Mouse (Mus musculus) C2C12 (cell line): Measurements from ENCODE around the gene Nxnl2. TPM values are rescaled to one million over a fixed set of nuclear protein-coding genes. Genes with fewer than 3 reads are reported as not detected.

Experiments used
- H3K27me3 ChIP-seq: one replicate; pipeline ENCODE4 v1.6.1; 2011; ENCODE audit not compliant: control insufficient read depth, insufficient read depth, insufficient read length
- H3K36me3 ChIP-seq: one replicate; pipeline ENCODE4 v1.6.1; 2011; ENCODE audit not compliant: control insufficient read depth, insufficient read depth
- H3K4me3 ChIP-seq: one replicate; pipeline ENCODE4 v1.5.1; 2011; ENCODE audit warnings: mild to moderate bottlenecking, control low read depth; ENCODE audit not compliant: poor library complexity, insufficient read depth, severe bottlenecking
- H3K79me2 ChIP-seq: one replicate; pipeline ENCODE4 v1.6.1; 2011; ENCODE audit not compliant: control insufficient read depth, insufficient read depth
- H3K79me3 ChIP-seq: one replicate; pipeline ENCODE4 v1.6.1; 2011; ENCODE audit warnings: low read depth, control low read depth
- H3ac ChIP-seq: one replicate; pipeline ENCODE3; 2011; ENCODE audit warnings: low read depth; ENCODE audit not compliant: control insufficient read depth, insufficient read length
- CEBPB ChIP-seq: IDR thresholded peaks from one replicate; pipeline ENCODE4 v1.6.1; 2011; ENCODE audit warnings: low read depth, mild to moderate bottlenecking, control low read depth, moderate library complexity
- CTCF ChIP-seq: IDR thresholded peaks from one replicate; pipeline ENCODE4 v1.5.1; 2011; ENCODE audit not compliant: control insufficient read depth, insufficient read depth, insufficient read length
- FOSL1 ChIP-seq: IDR thresholded peaks from one replicate; pipeline ENCODE4 v1.8.0; 2011; ENCODE audit warnings: mild to moderate bottlenecking, low read length; ENCODE audit not compliant: poor library complexity, insufficient read depth, severe bottlenecking
- MAX ChIP-seq: IDR thresholded peaks from one replicate; pipeline ENCODE4 v1.6.1; 2011; ENCODE audit warnings: mild to moderate bottlenecking, control low read depth
- MYOD1 ChIP-seq: IDR thresholded peaks from one replicate; pipeline ENCODE4 v1.6.1; 2011; ENCODE audit warnings: low read depth; ENCODE audit not compliant: control insufficient read depth, insufficient read length
- MYOG ChIP-seq: IDR thresholded peaks from one replicate; pipeline ENCODE4 v1.6.1; 2011; ENCODE audit not compliant: control insufficient read depth, insufficient read length; ENCODE audit errors: extremely low read depth
- USF1 ChIP-seq: IDR thresholded peaks from one replicate; pipeline ENCODE4 v1.6.1; 2011; ENCODE audit warnings: low read depth, mild to moderate bottlenecking, control low read depth, moderate library complexity
- polyA plus RNA-seq: library from polyadenylated mRNA; unstranded; fragments of >200 nt; fragmentation: generic; extraction: Trizol; gene quantifications from one replicate; pipeline ENCODE4 v1.2.1, GENCODE M21; 2012; ENCODE audit warnings: missing spikeins

The Nxnl2 gene
- polyA plus RNA-seq, 1 experiment, result 0.05 TPM

GRCm38 (mm10) chr13:51162246-51162645, 8.6 kb upstream of the Nxnl2 start:
- no peak overlapping the region for H3ac ChIP-seq
- no peak for TF ChIP-seq CTCF
- TF ChIP-seq FOSL1, result no peak
- TF ChIP-seq MYOD1, result no peak
- TF ChIP-seq MAX, result no peak
- TF ChIP-seq USF1, result no peak
- no peak for TF ChIP-seq MYOG
- TF ChIP-seq CEBPB, result no peak
- peaks cover 5% of the 10 kb centered on the region for H3K36me3 ChIP-seq
- no peaks in the 10 kb centered on the region for H3K79me3 ChIP-seq
- H3K79me2 ChIP-seq, result no peaks in the 10 kb centered on the region
- H3K27me3 ChIP-seq, result no peaks in the 10 kb centered on the region
- H3K4me3 ChIP-seq, result no peak overlapping the region

DNA sequence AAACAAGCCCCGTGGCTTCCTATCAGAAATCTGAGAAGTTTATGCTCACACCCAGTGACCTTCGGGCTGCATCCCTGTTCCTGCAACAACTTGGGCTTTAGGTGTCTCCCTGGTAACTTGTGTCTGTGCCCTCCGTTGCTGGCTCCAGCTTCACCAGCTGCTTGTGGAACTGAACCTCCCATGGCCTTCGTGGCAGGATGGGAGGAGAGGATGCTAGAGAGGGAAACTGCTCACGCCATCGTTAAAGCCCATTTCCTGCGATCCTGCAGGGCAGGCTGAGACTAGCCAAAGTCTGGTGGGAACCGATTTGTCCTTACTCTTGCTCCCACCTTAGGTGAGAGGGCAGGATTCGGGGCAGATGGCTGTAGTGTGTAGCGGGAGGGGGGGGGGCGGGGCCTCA, 4.1 kb upstream of the Nxnl2 start:
- Histone ChIP-seq H3K79me3 (no peaks in the 10 kb centered on the region), H3K36me3 (no peaks in the 10 kb centered on the region), H3K79me2 (no peaks in the 10 kb centered on the region), H3K4me3 (no peak overlapping the region), H3K27me3 (no peaks in the 10 kb centered on the region), H3ac (no peak overlapping the region)
- TF ChIP-seq MYOG, result no peak

- H3K36me3 ChIP-seq, result no peaks in the 10 kb centered on the region
- no peak overlapping the region for H3ac ChIP-seq
- H3K27me3 ChIP-seq, result no peaks in the 10 kb centered on the region
- H3K79me3 ChIP-seq, result no peaks in the 10 kb centered on the region
- H3K4me3 ChIP-seq, result no peak overlapping the region
- no peaks in the 10 kb centered on the region for H3K79me2 ChIP-seq
- TF ChIP-seq FOSL1 (no peak), CEBPB (no peak), MYOG (no peak), USF1 (no peak), MAX (no peak), CTCF (no peak), MYOD1 (no peak)
Measured at GRCm38 (mm10) chr13:51170215-51170614, 607 bp upstream of the Nxnl2 start.

GRCm38 (mm10) chr13:51172601-51173000, 1.8 kb downstream of the Nxnl2 start:
- Histone ChIP-seq H3K27me3 (no peaks in the 10 kb centered on the region), H3K79me3 (no peaks in the 10 kb centered on the region)
- TF ChIP-seq MYOD1, result no peak
- TF ChIP-seq USF1, result no peak
- TF ChIP-seq MAX, result no peak
- TF ChIP-seq CEBPB, result no peak

DNA sequence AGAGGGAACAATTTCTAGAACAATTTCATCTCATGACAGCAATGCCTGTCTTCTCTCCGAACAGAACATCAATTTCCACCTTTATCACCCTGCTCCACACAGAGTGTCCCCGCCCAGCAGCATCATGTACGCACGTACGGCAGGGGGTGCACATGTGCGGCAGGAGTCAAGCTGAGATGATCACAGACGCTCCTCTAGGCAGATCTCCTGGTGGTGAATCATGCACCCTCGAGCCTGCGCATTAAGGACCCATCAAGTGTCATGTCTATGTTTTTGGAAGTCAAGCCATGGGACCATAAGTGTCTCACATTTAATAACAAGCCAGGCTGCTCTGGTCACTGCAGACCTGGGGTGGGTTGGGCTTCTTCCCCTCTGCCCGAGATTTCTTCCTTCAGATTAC, 8.1 kb downstream of the Nxnl2 start:
- Histone ChIP-seq H3K4me3 (no peak overlapping the region), H3K79me2 (no peaks in the 10 kb centered on the region), H3K27me3 (no peaks in the 10 kb centered on the region), H3ac (no peak overlapping the region), H3K79me3 (no peaks in the 10 kb centered on the region), H3K36me3 (no peaks in the 10 kb centered on the region)
- TF ChIP-seq CTCF, result no peak
- no peak for TF ChIP-seq MAX
- TF ChIP-seq MYOD1, result no peak
- TF ChIP-seq USF1, result no peak
- TF ChIP-seq FOSL1, result no peak
- TF ChIP-seq MYOG, result no peak
- no peak for TF ChIP-seq CEBPB

More at GRCm38 (mm10) chr13:51172601-51173000, 1.8 kb downstream of the Nxnl2 start:
- Histone ChIP-seq H3K4me3 (no peak overlapping the region), H3ac (no peak overlapping the region), H3K36me3 (no peaks in the 10 kb centered on the region), H3K79me2 (no peaks in the 10 kb centered on the region)

- Histone ChIP-seq H3K4me3 (no peak overlapping the region), H3K36me3 (no peaks in the 10 kb centered on the region), H3K79me3 (no peaks in the 10 kb centered on the region), H3K27me3 (no peaks in the 10 kb centered on the region), H3ac (no peak overlapping the region), H3K79me2 (no peaks in the 10 kb centered on the region)
- TF ChIP-seq CTCF (no peak), USF1 (no peak), MYOD1 (no peak), MYOG (no peak), FOSL1 (no peak), MAX (no peak), CEBPB (no peak)
Measured at GRCm38 (mm10) chr13:51179362-51179761, 8.5 kb downstream of the Nxnl2 start.
